Mouse (Mus musculus) heart, embryonic 10.5 days (tissue): ENCODE results near the gene Slc30a3. TPM values are rescaled to one million over a fixed set of nuclear protein-coding genes. Genes with fewer than 3 reads are reported as not detected.

Source experiments
- DNase-seq: peaks from one replicate; pipeline ENCODE4 v3.0.0-alpha.2; 2017; ENCODE audit warnings: low spot score
- H3K27ac ChIP-seq: fragments of 300-500 bp; sonication (generic); 2 replicates; pipeline ENCODE4 v1.5.1; 2016; ENCODE audit warnings: mild to moderate bottlenecking
- H3K27me3 ChIP-seq: fragments of 300-500 bp; sonication (generic); 2 replicates; pipeline ENCODE4 v1.6.1; 2016; ENCODE audit warnings: mild to moderate bottlenecking; ENCODE audit not compliant: poor library complexity, insufficient read depth, severe bottlenecking
- H3K36me3 ChIP-seq: fragments of 300-500 bp; sonication (generic); 2 replicates; pipeline ENCODE4 v1.6.1; 2016; ENCODE audit warnings: mild to moderate bottlenecking, moderate library complexity
- H3K4me1 ChIP-seq: fragments of 300-500 bp; sonication (generic); 2 replicates; pipeline ENCODE4 v1.6.1; 2016; ENCODE audit warnings: mild to moderate bottlenecking
- H3K4me3 ChIP-seq: fragments of 300-500 bp; sonication (generic); 2 replicates; pipeline ENCODE4 v1.5.1; 2016; ENCODE audit warnings: mild to moderate bottlenecking, moderate library complexity
- H3K9me3 ChIP-seq: fragments of 300-500 bp; sonication (generic); 2 replicates; pipeline ENCODE4 v1.6.1; 2016; ENCODE audit warnings: mild to moderate bottlenecking, moderate library complexity
- WGBS: fragments of 180-500 bp; shearing (Covaris S2); methylation state at CpG from one replicate; pipeline ENCODE4 v1.1.7; 2016; 5-methylcytosine and 5-hydroxymethylcytosine counted together
- polyA plus RNA-seq: library from polyadenylated mRNA; unstranded; fragments of >200 nt; fragmentation: Nextera tagmentation; extraction: Ambion mirVana; gene quantifications from 2 replicates; pipeline ENCODE4 v1.2.1, GENCODE M21; 2016

Slc30a3 gene
- polyA plus RNA-seq, 1 experiment from 2014 or later: 0.62 TPM

DNA sequence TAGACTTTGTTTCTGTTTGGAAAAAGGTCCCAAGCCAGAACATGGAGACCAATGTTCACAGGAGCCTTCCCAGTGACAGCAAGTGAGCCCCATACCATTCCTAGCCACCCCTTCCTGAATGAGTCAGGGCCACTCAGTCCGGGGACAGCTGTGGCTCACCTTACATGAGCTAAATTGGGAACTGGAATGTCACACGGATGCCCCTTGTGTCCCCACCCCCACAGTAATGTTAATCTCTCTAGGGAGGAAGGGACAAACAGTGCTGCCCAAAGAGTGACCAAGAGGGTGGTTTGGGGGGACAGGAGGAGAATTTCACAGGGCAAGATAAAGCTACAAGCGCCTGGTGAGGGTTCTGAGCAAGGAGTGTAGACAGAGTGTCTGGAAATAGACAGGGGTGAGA is 8.3 kb upstream of the Slc30a3 start, which contains the start of gene Trim54:
Gene Trim54 (plus strand): TSS at position 359 of the 400 bp plus-strand sequence.
- Histone ChIP-seq H3K9me3 (no peaks in the 10 kb centered on the region), H3K4me3 (peak within 1 kb of the TSS; percentile 57), H3K27ac (peak within 1 kb of the TSS; percentile 86), H3K36me3 (no peaks in the 10 kb centered on the region), H3K4me1 (peaks cover 10% of the 10 kb centered on the region), H3K27me3 (no peaks in the 10 kb centered on the region)
- no peak for DNase-seq
- 18% methylated on average over 3 of the region's 3 CpGs for WGBS

DNA sequence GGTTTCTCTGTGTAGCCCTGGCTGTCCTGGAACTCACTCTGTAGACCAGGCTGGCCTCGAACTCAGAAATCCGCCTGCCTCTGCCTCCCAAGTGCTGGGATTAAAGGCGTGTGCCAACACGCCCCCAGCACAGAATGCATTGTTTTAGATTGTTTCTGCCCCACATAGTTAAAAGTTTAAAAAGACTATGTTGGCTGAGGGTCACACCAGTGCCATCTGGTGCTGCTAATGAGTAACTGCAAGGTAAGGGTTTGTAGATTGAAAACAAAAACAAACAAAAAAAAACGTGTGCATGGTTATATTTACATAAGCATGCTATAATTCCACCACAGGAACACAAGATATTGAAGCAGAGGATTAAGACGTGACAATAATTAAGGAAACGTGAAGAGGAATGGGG is 2.7 kb upstream of the Slc30a3 start:
- H3K4me3 ChIP-seq: no peak overlapping the region
- no peaks in the 10 kb centered on the region for H3K9me3 ChIP-seq
- no peaks in the 10 kb centered on the region for H3K36me3 ChIP-seq
- 30% methylated on average over 7 of the region's 7 CpGs for WGBS
- no peak for DNase-seq
- H3K4me1 ChIP-seq: no peaks in the 10 kb centered on the region
- H3K27me3 ChIP-seq: peaks cover 6% of the 10 kb centered on the region
- H3K27ac ChIP-seq: no peak overlapping the region

DNA sequence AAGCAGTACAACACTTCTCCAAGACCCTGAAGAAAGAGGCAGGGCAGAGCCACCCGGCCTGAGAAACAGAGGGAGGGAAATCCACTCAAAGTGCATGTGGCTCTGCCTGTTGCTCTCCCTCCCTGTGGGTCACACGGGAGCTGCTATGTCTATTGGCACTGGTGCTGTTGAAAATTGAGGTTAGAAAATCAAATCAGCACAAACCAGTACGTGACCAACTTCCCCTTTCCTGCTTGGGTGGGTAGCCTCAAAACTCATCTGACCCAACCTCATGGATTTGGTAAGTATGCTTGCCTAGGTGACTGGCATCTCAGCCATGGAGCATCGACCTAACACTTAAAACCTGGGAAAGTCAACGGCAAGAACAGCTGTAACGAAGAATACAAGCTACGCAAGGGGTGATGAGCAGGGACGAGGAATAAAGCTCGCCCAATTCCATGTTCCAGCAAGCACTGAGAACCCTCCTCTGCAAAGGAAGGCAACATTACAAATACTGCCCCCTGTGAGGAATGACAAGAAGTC is 2.2 kb downstream of the Slc30a3 start, which contains the start of gene Dnajc5g:
Gene Dnajc5g (plus strand): TSS at position 472 of the 522 bp plus-strand sequence.
- Histone ChIP-seq H3K36me3 (no peaks in the 10 kb centered on the region), H3K27ac (no peak within 1 kb of the TSS), H3K9me3 (no peaks in the 10 kb centered on the region), H3K27me3 (peaks cover 6% of the 10 kb centered on the region), H3K4me1 (no peaks in the 10 kb centered on the region), H3K4me3 (no peak within 1 kb of the TSS)
- 80% methylated on average over 9 of the region's 9 CpGs for WGBS
- no peak for DNase-seq

DNA sequence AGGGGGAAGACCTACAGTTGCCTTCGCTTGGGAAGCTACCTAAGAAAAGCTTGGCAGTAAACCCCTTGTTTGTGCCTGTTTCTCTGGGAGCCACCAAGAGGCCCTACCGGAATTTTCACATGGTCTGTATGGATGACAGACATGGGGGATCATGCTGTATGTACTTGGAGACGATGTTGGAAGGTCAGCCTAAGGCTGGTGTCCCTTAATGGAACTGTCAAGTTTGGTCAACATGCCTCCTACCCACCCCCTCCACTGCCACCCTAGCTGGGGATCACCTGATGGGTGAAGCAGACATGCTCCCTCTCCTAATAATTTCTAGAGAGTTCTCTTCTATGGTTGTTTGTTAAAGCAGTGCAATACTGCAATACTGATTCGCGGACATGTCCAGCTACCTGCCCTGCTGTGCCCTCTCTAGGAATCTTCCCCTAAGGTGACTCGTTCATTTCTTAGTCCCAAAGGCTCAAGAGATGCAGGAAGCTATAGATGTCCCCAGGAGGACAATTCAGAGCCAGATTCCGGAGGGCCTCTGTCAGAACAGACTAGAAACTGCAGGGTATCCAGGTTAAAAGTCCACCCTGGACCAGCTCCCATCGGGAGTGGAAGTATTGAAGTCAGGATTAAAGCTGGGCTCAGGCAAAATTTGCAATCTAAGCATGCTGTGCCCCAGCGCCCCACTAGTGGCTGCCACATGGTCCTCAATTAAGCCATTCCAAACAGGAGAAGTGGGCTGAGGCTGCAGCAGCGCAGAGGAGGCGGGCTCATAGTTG is 12.1 kb downstream of the Slc30a3 start:
- WGBS: 30% methylated on average over 11 of the region's 11 CpGs
- peak overlapping the region; percentile 54 for H3K4me3 ChIP-seq
- no peaks in the 10 kb centered on the region for H3K36me3 ChIP-seq
- H3K27me3 ChIP-seq: peaks cover 89% of the 10 kb centered on the region
- H3K4me1 ChIP-seq: peaks cover 38% of the 10 kb centered on the region
- H3K9me3 ChIP-seq: no peaks in the 10 kb centered on the region
- H3K27ac ChIP-seq: peak overlapping the region; percentile 67
- no peak for DNase-seq

DNA sequence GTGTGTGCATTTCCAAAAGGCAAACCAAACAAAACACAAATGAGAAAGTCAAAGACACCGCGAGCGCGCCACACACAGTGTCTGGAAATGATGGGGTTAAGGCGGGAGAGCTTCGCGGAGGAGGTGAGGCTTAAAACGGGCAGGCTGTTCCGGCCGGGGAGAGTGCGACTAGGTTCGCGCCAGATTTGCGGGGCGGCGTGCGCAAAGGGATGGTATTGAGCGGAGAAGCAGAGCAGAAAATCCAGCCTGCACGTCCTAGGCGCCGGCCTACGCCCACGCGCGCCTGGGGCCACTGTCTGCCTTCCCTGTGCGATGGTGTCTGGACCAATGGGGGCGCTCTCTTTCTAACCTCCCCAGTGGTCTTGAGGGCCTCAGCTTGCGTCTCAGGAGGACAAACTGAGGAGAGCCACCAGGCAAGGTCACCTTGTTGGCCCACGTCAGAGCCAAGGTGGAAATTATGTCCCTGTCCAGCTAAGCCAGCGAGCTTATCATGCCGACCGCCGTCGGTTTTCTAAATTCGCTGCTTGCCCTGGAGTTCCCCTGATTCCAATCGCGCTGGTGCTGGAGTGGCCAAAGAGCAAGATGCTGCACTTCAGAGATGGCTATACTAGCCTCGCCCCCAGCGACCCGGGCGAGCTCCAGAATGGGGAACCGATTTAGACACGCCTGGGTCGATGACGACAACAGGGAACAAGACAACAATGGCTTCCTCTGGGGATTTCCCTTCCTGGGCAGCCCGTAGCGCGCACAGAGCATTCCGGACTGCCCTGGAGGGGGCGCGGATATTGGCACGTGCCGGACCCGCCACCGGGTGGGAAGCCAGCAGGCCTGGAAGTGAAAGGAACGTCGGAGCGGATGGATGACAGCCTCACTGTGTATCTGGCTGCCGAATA is 13.0 kb downstream of the Slc30a3 start:
- under 1% methylated on average over 59 of the region's 59 CpGs for WGBS

DNA sequence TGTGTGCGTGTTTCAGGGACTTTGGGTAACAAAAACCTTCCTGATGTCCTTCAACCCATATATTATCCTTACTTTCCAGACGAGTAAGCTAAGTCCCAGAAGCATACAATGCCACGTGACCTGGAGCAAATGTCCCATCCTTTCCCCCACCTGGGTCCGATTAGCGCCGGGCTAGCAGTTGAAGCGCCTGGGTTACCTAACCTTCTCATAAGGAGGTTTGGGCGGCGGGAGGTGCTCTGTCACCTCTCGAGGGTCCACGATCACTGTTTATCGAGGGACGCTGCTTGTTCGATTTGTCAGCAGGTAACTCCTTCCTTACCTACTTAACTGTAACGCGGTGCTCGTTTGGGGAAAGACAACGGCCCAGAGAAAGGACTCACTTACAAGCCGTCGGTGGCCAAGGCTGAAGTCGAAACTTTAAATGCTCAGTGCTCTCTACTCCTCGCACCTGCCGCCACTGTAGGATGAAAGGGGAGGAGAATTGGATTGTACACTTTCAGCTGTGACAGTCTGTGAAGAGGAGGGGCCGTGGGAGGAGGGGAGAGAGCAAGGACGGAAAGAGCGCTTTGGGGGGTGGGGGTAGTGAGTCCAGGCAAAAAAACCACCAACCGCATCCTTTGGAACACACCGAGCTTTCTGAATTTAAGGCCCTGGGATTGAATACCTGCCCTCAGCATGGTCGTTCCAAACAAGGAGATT is 13.8 kb downstream of the Slc30a3 start:
- Histone ChIP-seq H3K27ac (peak overlapping the region; percentile 67; the same call in 1 of the 2 replicates), H3K9me3 (no peaks in the 10 kb centered on the region), H3K4me3 (peak overlapping the region; percentile 54), H3K27me3 (peaks cover 99% of the 10 kb centered on the region), H3K36me3 (no peaks in the 10 kb centered on the region), H3K4me1 (peaks cover 38% of the 10 kb centered on the region)
- no peak for DNase-seq
- 4% methylated on average over 29 of the region's 29 CpGs for WGBS

More for the DNA sequence above, 13.0 kb downstream of the Slc30a3 start:
- no peaks in the 10 kb centered on the region for H3K9me3 ChIP-seq
- peak overlapping the region; percentile 67 for H3K27ac ChIP-seq
- H3K27me3 ChIP-seq: peaks cover 98% of the 10 kb centered on the region
- H3K4me3 ChIP-seq: peak overlapping the region; percentile 54
- peaks cover 38% of the 10 kb centered on the region for H3K4me1 ChIP-seq
- H3K36me3 ChIP-seq: no peaks in the 10 kb centered on the region
- DNase-seq: no peak

DNA sequence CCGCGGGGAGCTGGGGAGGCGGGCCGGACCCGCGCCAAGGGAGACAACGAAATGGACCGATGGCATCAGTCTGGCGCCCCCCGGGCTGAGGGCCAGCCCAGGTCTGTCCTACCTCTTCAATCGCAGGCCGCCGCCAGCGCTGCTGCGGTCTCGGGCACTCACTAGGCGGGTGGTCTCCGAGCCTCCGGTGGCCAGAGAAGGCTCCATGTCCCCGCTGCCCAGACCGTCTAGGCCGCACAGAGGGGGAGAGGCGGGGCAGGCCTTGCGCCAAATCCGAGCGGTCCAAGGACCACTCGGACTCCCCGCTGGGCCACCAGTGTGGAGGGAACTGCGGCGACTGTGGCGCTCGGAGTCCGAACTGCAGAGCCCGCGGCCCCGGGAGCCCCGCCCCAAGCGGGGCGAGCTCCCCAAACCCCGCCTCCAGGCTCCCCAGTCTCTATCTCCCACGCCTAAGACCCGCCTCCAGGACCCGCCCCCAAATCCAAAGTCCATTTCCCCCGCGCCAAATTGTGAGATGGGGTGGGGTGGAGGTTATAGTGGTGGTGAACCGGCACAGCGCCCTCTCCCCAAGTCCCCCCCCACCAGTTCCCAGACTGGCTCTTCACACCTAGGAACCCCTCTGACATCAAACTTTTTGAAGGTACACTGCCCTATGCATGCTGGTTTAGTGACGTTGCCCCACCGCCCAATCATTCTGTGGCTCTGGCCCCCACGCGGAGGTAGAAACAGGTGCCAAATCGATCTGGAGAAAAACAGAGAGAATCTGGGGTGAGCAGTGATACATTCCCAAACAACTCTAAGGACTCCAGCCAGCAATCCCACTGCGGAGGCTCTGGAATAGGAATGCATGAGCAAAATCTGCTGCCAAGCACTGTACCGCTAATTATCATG is 14.6 kb downstream of the Slc30a3 start:
- no peaks in the 10 kb centered on the region for H3K9me3 ChIP-seq
- peak overlapping the region; percentile 13 for H3K27ac ChIP-seq
- no peak for DNase-seq
- H3K27me3 ChIP-seq: peaks cover 100% of the 10 kb centered on the region
- H3K4me3 ChIP-seq: peak overlapping the region; percentile 54
- peaks cover 38% of the 10 kb centered on the region for H3K4me1 ChIP-seq
- WGBS: under 1% methylated on average over 53 of the region's 54 CpGs
- no peaks in the 10 kb centered on the region for H3K36me3 ChIP-seq

DNA sequence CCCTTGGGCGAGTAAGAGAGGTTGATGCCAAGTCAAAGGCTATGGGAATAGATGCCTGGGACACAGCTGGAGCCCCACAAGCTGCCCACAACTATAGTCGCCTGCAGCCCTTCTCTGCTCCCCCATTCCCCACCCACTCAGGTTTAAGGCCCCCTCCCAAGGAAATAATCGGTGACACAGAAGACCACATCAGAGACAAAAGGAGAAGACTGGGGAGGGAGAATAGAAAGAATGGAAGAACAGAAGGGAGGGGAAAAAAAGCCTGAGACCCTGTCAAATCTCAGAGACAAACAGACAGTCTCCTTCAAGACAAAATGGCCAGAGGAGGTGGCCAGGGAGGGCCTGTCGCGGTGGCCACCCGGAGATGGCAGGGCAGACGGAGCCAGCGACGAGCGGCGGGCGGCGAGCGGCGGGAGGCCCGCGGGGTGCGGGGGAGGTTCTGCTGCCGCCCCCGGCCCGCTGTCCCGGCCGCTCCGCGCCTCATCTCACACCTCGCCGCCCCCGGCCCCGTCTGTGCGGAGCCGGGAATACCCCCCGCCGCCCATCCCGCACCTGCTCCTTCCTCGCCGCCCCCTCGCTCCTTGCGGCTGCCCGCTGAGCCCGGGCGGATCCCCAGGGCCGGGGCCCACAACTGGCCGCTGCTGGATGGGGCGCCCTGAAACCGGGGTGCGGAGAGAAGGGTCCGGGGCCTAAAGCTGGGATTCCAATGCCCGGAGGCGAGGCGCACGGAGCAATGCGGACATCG is 15.6 kb downstream of the Slc30a3 start:
- no peaks in the 10 kb centered on the region for H3K9me3 ChIP-seq
- H3K27me3 ChIP-seq: peaks cover 100% of the 10 kb centered on the region
- 3% methylated on average over 53 of the region's 53 CpGs for WGBS
- peak overlapping the region; percentile 54 for H3K4me3 ChIP-seq
- peaks cover 38% of the 10 kb centered on the region for H3K4me1 ChIP-seq
- H3K27ac ChIP-seq: peak overlapping the region; percentile 13
- H3K36me3 ChIP-seq: no peaks in the 10 kb centered on the region
- no peak for DNase-seq

DNA sequence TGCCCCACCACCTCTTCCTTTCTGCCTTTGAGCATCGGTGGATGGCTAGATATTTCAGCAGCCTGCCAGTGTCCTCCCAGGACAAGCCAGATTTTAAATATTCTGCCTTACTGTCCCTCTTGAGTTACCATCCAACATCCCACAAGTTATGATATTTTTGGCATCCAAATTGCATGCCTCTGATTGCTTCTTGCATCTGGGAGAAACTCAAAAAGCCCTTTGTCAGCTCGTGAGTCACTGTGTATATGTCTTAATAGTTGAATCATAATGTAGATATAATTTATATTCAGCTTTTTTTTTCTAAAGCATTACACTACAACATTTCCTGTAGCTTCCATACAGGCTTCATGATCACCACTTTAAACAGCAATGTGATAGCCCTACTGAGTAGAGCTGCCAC is 20.9 kb downstream of the Slc30a3 start:
- no peak overlapping the region for H3K4me3 ChIP-seq
- DNase-seq: no peak
- no peaks in the 10 kb centered on the region for H3K9me3 ChIP-seq
- H3K27me3 ChIP-seq: peaks cover 61% of the 10 kb centered on the region
- H3K4me1 ChIP-seq: peaks cover 40% of the 10 kb centered on the region
- H3K36me3 ChIP-seq: no peaks in the 10 kb centered on the region
- 75% methylated on average over 2 of the region's 2 CpGs for WGBS
- no peak overlapping the region for H3K27ac ChIP-seq

DNA sequence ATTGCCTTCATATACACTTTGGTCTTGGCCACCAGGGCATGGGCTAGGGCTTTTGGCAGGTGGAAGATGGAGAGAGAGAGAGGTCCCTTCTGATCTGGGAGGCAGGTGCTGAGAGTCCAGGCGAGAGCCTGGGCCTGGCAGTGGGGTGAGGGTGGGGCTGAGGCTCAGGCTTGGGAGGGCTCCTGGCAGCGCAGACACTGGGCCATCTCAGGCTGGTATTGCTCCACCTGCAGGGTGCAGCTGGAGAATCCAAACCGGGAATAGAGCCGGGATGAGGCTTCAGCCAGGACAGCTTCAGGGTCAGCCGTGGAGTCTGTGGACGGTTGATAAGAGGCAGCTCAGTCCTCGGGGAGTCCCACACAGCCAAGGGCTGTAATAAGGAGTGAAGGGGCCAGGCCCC is 21.4 kb downstream of the Slc30a3 start:
- WGBS: 20% methylated on average over 7 of the region's 7 CpGs

DNA sequence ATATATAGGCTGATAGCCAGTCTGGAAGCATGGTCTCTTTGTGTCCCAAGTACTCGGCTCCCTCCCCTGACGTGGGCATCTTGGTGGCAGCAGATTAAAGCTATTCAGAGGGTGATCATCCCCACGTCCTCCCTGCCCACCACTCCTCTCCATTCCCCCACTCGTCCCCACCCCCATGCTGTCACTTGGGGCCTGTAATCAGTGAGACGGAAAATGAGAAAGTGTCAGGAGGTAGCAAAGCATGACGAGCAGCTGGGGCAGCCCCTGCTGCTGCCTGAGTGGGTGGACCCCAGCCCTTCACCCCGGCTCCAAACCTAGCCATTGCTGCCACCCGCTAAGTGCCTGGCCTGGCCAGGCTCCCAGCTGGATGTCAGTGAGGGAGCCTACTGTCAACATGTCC is 24.1 kb downstream of the Slc30a3 start:
- peaks cover 29% of the 10 kb centered on the region for H3K27me3 ChIP-seq
- no peak for DNase-seq
- WGBS: 5% methylated on average over 8 of the region's 8 CpGs

More for the DNA sequence above, 21.4 kb downstream of the Slc30a3 start:
- Histone ChIP-seq H3K4me3 (no peak overlapping the region), H3K36me3 (no peaks in the 10 kb centered on the region), H3K9me3 (no peaks in the 10 kb centered on the region), H3K27ac (no peak overlapping the region), H3K4me1 (peaks cover 39% of the 10 kb centered on the region), H3K27me3 (peaks cover 56% of the 10 kb centered on the region)
- DNase-seq: no peak

More for the DNA sequence above, 24.1 kb downstream of the Slc30a3 start:
- Histone ChIP-seq H3K4me3 (peak overlapping the region; percentile 51), H3K9me3 (no peaks in the 10 kb centered on the region), H3K4me1 (peaks cover 43% of the 10 kb centered on the region), H3K36me3 (peaks cover 2% of the 10 kb centered on the region), H3K27ac (peak overlapping the region; percentile 75)
